Mouse (Mus musculus): ENCODE results near the gene Cfap73. TPM values are rescaled to one million over a fixed set of nuclear protein-coding genes. Genes with fewer than 3 reads are reported as not detected.

Gene Cfap73
- polyA plus RNA-seq (2015; fragmentation: Nextera tagmentation; extraction: Ambion mirVana), result 0.32 and 0.44 TPM in 2 replicates

DNA sequence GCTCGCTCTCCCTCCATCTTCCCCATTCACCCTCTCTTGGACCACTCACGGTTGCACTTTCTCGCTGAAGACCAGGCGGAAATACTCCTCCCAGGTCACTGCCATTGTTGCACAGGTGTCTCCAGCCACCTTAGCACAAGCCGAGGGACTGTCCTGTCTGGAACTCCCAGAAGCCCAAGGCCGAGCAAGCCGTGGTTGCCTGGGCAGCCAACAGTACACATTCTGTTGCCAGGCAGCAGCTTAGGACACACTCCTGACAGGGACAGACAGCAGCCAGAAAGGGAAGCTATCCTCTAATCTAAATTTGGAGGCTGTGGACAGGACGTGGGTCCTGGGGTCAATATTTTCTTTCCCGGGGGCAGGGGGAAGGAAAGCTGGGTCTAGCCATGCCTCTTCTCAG, at the start of gene Cfap73:
TSS of gene Cfap73 (minus strand) at position 105 of the 400 bp plus-strand sequence.

DNA sequence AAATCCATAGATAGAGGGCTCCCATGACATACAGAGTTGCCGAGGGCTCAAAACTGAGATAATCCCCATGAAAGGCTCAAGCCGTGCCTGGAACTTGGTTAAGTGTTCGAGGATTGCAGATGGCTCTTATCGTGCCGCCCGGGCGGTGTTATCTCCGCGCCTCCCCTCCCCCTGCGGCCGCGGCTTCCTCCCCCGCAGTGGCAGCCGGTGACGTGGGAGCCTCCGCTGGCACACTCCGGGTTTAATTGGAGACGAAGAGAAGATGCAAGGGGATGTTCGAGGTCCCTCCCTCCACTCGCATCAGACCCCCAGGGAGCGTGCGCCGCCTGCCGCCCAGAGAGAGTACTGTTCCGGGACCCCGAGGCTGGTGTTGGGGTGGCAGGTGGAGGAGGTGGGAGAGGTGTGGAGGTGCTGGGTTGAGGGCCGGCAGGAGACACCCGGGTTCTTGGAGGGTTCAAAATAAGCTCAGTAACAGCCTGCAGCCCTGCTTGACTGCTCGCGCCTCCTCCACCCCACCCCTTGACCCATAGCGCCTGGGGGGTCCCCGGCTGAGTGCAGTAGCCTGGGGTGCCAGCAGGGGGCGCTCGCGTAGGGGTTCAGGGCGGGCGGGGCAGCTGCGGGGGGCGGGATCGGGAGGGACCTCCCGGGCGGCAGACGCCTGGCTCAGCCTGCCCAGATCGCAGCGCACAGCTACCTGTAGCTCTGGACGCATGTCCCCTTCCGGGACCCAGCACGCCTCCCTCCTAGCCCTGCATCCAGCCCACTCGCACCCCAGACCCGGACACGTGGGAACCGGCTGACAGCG, 14.7 kb upstream of the Cfap73 start, which contains the start of gene Rasal1:
TSS of gene Rasal1 (plus strand) at position 244 of the 805 bp plus-strand sequence.

DNA sequence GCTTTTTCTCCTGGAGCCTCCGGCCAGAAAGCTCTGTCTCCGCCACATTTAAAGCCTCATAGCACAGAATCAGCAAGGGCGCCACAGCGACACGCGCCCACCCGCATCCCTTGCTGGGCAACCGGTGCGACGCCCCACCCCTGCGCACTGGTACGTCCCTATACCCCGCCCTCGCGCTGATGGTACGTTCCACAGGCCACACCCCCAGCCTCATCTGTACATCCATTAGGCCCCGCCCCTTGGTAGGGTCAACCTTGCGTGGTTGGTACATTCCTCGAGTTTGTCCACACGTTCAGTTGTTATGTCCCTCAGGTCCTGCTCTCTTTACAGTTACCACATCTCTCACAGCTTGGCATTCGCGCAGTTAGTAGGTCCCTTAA, 21.6 kb downstream of the Cfap73 start, which contains the start of the genes Rita1 and Ddx54:
TSS of gene Rita1 (minus strand) at position 148 of the 380 bp plus-strand sequence.
TSS of gene Ddx54 (plus strand) at position 298 of the 380 bp plus-strand sequence.

DNA sequence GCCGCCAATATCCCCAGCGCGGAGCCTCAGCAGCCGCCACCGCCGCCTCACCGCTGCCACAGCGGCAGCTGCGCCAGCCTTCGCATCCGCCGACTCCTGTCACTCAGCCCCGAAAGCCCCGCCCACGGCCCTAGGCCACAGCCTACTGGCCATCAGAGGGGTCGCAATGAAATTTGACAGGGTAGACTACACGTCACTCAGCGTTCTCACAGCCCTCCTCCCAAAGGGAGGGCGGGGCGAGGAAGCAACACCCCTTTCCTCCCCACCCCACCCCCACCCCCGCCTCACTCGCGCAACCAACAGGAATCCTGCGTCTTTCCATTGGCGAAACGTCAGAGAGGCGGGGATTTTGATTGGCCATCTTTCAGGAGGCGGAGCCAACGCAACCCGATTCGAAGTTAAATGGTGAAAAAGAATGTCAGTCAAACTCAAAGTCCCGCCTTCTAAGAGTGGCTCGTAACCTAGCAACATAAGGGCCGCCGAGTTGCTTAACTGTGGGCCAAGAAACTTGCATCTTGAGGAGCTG, 45.4 kb downstream of the Cfap73 start, which contains the start of the genes Tpcn1 and Iqcd:
TSS of gene Tpcn1 (minus strand) at position 105 of the 526 bp plus-strand sequence.
TSS of gene Iqcd (plus strand) at position 448 of the 526 bp plus-strand sequence.

Other genes with a start within 250 kb of the Cfap73 start
- 0.04 TPM in 1 of 2 replicates, not detected in the other for gene Lhx5, start 202.5 kb downstream of the Cfap73 start, polyA plus RNA-seq (2015; fragmentation: Nextera tagmentation; extraction: Ambion mirVana)
- 41.0 and 90.2 TPM in 2 replicates for gene Sdsl, start 161.4 kb downstream of the Cfap73 start, polyA plus RNA-seq (2015; fragmentation: Nextera tagmentation; extraction: Ambion mirVana)
- gene Sds, start 157.7 kb downstream of the Cfap73 start, polyA plus RNA-seq (2015; fragmentation: Nextera tagmentation; extraction: Ambion mirVana), result 0.41 and 1.1 TPM in 2 replicates
- gene Plbd2, start 130.6 kb downstream of the Cfap73 start, polyA plus RNA-seq (2015; fragmentation: Nextera tagmentation; extraction: Ambion mirVana), result 53.4 and 89.7 TPM in 2 replicates
- gene Slc8b1, start 123.1 kb downstream of the Cfap73 start, polyA plus RNA-seq (2015; fragmentation: Nextera tagmentation; extraction: Ambion mirVana), result 12.7 and 17.2 TPM in 2 replicates
- gene Tpcn1, start 45.6 kb downstream of the Cfap73 start, polyA plus RNA-seq (2015; fragmentation: Nextera tagmentation; extraction: Ambion mirVana), result 15.4 and 16.2 TPM in 2 replicates
- 0.79 TPM in 2 replicates for gene Iqcd, start 45.2 kb downstream of the Cfap73 start, polyA plus RNA-seq (2015; fragmentation: Nextera tagmentation; extraction: Ambion mirVana)
- 15.7 and 18.4 TPM in 2 replicates for gene Rita1, start 21.6 kb downstream of the Cfap73 start, polyA plus RNA-seq (2015; fragmentation: Nextera tagmentation; extraction: Ambion mirVana)
- 20.4 and 25.8 TPM in 2 replicates for gene Ddx54, start 21.5 kb downstream of the Cfap73 start, polyA plus RNA-seq (2015; fragmentation: Nextera tagmentation; extraction: Ambion mirVana)
- 0.68 and 1.5 TPM in 2 replicates for gene Rasal1, start 14.6 kb upstream of the Cfap73 start, polyA plus RNA-seq (2015; fragmentation: Nextera tagmentation; extraction: Ambion mirVana)
- gene Dtx1, start 77.7 kb upstream of the Cfap73 start, polyA plus RNA-seq (2015; fragmentation: Nextera tagmentation; extraction: Ambion mirVana), result 6.0 and 9.5 TPM in 2 replicates
- 0.70 and 0.77 TPM in 2 replicates for gene Oas2, start 115.6 kb upstream of the Cfap73 start, polyA plus RNA-seq (2015; fragmentation: Nextera tagmentation; extraction: Ambion mirVana)
- gene Oas3, start 143.4 kb upstream of the Cfap73 start, polyA plus RNA-seq (2015; fragmentation: Nextera tagmentation; extraction: Ambion mirVana), result 0.50 and 0.57 TPM in 2 replicates
- 0.17 TPM in 1 of 2 replicates, not detected in the other for gene Oas1e, start 161.3 kb upstream of the Cfap73 start, polyA plus RNA-seq (2015; fragmentation: Nextera tagmentation; extraction: Ambion mirVana)
- 2.4 and 2.8 TPM in 2 replicates for gene Oas1c, start 178.3 kb upstream of the Cfap73 start, polyA plus RNA-seq (2015; fragmentation: Nextera tagmentation; extraction: Ambion mirVana)
- 0.13 TPM in 1 of 2 replicates, not detected in the other for gene Oas1f, start 213.1 kb upstream of the Cfap73 start, polyA plus RNA-seq (2015; fragmentation: Nextera tagmentation; extraction: Ambion mirVana)
- not detected in 2 replicates for gene Oas1h, start 227.2 kb upstream of the Cfap73 start, polyA plus RNA-seq (2015; fragmentation: Nextera tagmentation; extraction: Ambion mirVana)

All from adrenal gland, postnatal 0 days (tissue).